Mouse (Mus musculus) liver, embryonic 14.5 days (tissue): ENCODE data around the gene Casc3.

Source experiments
- CTCF ChIP-seq: IDR thresholded peaks from 2 replicates; pipeline ENCODE4 v1.5.1; 2016; ENCODE audit warnings: antibody characterized with exemption, low read depth, control low read depth
- EP300 ChIP-seq: IDR thresholded peaks from 2 replicates; pipeline ENCODE4 v1.6.1; 2016; ENCODE audit warnings: antibody characterized with exemption, low read depth

DNA sequence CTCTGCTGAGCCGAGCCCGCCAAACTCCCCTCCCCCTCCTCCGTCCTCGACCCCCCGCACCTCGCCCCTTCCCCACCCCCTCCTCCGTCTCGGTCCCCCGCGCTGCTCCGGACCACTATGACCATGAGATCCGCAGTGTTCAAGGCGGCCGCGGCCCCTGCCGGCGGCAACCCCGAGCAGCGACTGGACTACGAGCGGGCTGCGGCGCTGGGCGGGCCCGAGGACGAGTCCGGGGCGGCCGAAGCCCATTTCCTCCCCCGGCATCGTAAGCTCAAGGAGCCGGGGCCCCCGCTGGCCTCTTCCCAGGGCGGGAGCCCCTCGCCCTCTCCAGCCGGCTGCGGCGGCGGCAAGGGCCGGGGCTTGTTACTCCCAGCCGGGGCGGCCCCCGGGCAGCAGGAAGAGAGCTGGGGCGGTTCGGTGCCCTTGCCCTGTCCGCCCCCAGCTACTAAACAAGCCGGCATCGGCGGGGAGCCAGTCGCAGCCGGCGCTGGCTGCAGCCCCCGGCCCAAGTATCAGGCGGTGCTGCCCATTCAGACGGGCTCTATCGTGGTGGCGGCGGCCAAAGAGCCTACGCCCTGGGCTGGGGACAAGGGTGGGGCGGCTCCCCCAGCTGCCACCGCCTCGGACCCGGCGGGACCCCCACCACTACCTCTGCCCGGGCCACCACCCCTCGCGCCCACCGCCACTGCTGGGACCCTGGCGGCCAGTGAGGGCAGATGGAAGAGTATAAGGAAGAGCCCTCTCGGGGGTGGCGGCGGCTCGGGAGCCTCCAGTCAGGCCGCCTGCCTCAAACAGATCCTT, 8.8 kb upstream of the Casc3 start:
- TF ChIP-seq CTCF, result peak; percentile 40; the same call in 1 of the 2 replicates
- TF ChIP-seq EP300, result no peak
